Mouse (Mus musculus) thymus, adult 2 months (tissue): ENCODE measurements around the gene Stox2.

Source experiments
- CTCF ChIP-seq: fragments of 200-500 bp; IDR thresholded peaks from 2 replicates; pipeline ENCODE4 v1.5.1; 2012; ENCODE audit warnings: mild to moderate bottlenecking, control low read depth, low read length, moderate library complexity, borderline replicate concordance; ENCODE audit not compliant: control insufficient read depth, poor library complexity, insufficient read depth; ENCODE audit errors: extremely low read depth
- POLR2A ChIP-seq: fragments of 200-500 bp; IDR thresholded peaks from 2 replicates; pipeline ENCODE4 v1.6.1; 2012; ENCODE audit warnings: mild to moderate bottlenecking, low read length, control low read depth, moderate library complexity; ENCODE audit not compliant: control insufficient read depth, poor library complexity, insufficient read depth; ENCODE audit errors: extremely low read depth

GRCm38 (mm10) chr8:47381216-47381615 is 64.9 kb downstream of the Stox2 start:
- TF ChIP-seq CTCF (no peak), POLR2A (no peak)
